Mouse (Mus musculus): ENCODE data around the gene Nos3.

Nos3 gene

DNA sequence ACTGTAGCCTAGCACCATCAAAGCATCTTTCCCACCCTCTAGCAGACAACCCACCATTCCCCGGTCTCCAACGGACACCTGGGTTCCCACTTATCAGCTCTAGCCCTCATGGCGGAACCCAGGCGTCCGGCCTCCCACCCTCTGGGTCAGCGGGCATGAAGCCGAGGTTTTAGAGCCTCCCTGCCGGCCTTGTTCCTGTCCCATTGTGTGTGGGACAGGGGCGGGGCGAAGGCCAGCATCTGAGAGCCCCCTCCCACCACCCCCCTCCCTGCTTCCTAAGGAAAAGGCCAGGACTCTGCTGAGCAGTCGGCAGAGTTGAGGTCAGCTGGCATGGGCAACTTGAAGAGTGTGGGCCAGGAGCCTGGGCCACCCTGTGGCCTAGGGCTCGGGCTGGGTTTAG, at the start of gene Nos3:
Gene Nos3 (plus strand): TSS at position 303 of the 400 bp plus-strand sequence.
- DNase-seq (ENCODE audit: low spot score): peak; percentile 43

DNA sequence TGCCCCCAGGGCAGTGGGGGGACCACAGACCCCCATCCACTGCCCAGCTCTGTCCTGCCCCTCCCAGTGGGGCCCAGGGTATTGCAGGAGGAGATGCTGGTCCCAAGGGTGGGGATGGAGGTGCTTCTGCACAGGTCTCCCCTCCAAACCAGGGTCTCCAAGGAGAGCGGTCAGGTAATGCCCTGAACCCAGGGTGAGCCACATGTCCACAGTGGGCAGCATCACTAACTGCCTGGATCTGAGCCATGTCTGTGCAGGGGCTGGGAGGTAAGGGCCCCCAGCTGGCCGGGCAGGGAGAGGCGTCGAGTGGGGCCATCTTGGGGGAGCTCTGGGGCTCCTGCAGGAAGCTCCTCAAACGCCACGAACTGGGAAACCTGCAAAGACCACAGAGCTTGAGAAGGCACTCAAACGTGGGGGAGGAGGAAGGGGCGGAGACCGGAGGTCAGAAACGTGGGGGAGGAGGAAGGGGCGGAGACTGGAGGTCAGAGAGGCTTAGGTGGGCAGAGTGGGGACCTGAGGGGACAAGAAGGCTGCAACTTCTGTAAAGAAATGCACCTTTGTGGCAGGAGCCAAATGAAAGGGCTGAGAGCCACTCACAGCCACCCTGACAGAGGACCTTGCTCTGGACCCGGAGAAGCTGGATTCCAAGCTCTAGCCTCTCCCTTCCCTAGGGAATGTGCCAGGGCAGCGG, 44.7 kb upstream of the Nos3 start:
- no peak for DNase-seq (ENCODE audit: low spot score)

DNA sequence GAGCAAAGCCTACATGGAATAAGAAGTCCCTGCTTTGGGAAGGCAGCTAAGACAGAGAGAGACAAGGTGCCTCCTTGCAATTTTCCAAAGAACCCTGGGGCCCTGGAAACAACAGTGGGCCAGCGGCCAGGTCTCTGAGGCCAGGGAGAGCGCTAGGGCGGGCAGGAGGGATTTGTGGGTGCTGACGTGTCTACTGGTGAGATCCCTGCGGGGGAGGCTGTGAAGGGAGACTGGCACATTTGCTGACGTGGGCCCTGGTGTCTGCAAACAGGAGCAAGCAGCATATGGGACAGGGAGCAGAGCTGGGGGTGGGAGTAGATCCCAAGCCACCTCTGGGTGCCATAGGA, 44.2 kb upstream of the Nos3 start:
- peak; percentile 76 for DNase-seq (ENCODE audit: low spot score)

DNA sequence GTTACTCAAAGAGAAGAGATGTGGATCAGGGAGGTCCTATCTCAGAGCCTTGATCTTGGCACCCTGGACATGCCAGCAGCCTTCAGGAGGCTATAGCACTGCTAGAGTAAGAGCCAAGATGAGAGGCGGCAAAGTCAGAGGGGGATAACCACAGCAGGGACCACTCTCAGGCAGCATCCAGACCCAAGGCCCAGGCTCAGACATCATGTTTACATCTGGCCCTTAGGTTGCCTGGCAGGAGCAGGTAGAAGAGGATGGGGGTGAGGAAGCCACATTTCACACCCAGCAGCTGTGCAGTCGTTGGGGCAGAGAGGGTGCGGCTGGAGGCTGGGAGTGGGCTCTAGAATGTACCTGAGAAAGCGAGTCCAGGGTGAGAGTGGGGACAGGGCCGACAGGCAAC, 43.7 kb upstream of the Nos3 start:
- no peak for DNase-seq (ENCODE audit: low spot score)

DNA sequence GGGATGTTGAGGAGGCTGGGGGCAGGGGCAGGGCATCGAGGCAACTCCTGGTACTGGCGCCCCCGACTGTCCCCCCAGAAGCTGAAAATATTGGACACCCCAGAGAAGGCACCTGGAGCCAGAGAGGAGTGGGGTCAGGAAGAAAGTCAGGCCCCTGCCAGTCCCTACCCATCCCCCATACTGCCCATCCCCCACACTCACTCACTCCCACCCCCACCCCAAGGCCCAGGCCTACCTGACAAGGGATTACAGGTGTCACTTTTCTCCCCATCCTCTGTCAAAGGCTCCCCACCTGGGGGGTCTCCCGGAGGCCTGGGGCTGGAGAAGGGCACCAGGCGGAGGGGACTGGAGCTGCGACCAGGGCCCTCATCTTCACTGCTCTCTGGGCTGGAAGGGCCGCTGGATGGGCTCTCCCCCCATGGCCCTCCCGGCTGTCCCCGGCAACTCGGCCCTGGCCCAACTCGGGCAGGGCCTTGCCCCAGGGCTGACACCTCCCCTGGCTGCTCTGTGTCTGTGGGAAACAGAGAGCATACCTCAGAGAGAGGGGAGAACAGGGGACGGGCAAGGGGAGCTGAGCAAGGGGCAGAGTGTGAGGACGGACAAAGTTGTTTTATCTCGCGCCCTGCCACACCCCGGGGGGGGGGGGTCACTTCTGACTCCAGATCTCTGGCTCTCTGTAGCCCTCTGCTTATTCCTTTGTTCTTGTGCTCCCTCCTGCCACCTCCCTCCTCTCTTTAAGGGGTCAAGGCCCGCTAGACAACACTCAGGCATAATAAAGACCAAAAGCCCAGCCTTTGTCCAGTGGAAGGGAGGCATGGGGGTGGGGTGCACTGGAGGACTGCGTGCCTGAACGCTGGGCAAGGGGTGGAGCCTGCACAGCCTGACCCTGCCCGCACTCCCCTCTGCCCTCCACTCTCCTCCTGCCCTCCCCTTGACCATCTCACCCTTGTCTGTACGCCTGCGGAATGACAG, 42.6 kb upstream of the Nos3 start:
- DNase-seq (ENCODE audit: low spot score): no peak

DNA sequence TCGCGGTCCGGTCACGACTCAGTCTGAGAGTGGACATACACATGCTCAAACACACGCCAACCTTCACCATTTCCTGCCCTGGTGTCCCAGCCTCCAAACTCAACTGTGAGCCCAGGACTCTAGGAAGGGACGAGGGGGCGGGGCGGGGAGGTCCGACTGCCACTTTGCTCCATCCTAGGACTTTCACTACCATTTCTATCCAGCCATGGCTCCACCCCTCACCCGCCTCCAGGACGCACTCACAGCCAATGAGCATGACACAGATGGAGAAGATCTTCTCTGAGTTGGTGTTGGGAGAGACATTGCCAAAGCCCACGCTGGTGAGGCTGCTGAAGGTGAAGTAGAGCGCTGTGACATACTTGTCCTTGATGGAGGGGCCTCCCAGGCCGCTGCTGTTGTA, 39.4 kb upstream of the Nos3 start:
- no peak for DNase-seq (ENCODE audit: low spot score)

DNA sequence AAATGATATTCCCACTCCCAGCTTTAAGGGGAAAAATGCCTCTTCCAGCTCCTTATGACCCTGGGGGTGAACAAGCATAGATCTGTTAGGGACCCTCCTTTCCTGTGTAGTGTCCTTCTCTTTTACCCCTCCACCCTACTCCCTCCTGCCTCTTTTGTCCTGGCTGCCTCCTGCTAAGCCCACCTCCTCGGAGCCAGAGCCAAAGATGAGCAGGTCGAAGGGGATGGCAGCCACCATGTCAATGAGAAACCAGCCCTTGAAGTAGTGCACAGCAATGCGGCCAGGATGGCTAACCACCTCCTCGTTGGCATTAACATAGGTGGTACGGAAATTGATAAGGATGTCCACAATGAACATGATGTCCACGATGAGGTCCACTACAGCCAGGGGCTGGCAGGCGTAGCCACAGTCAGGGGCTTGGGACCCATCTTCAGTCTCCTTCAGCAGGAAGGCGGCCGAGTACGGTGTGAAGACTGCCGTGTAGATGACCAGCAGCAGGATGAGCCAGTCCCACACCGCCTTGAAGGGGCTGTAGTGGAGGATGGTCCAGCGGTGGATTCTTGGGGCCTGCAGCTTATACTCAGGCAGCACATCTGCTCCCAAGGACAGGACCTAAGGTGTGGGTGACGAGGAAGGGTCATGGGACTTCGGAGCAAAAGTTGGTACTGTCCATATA, 38.3 kb upstream of the Nos3 start:
- DNase-seq (ENCODE audit: low spot score): no peak

DNA sequence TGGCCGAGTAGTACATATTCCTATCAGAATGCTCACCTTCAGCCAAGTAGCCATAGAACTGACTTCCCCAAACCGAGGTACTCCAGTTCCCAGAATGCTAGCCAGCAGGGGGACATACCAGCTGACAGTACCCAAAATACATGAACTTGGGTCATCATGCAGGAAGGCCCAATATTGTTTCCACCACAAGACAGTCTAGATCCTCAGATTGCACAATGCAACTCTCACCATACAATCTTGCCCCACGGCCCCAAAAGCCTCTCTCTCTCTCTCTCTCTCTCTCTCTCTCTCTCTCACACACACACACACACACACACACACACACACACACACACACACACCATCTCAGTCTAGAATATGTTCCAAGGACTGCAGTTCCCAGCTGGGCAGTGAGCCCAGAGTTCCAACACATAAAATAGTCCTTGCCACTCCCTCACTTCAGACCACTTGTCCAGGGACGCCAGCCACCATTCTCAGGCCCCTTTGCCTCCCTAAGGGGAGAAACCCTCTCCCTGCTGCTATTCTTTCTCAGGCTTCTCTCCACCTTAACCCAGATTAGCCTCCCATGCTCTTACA, 37.7 kb upstream of the Nos3 start:
- DNase-seq (ENCODE audit: low spot score): peak; percentile 74

DNA sequence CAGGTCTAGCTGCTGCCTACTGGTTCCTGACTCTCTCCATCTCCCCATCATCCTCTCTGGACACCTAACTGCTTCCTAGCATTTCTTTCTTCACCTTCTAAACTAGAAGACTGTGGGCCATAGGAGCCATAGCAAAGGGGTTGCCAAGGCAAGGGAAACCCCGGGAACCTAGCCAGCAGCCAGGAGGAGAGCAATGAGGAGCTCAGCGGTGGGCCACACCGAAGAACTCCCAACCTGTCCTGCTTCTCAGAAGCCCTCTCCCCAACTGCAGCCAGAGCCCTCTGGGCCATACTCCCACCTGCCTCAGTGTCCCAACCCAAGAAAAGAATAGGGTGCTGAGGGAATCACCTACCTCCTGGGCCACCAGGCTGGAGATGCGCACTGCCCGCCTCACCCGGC, 35.8 kb upstream of the Nos3 start:
- DNase-seq (ENCODE audit: low spot score): peak; percentile 53

DNA sequence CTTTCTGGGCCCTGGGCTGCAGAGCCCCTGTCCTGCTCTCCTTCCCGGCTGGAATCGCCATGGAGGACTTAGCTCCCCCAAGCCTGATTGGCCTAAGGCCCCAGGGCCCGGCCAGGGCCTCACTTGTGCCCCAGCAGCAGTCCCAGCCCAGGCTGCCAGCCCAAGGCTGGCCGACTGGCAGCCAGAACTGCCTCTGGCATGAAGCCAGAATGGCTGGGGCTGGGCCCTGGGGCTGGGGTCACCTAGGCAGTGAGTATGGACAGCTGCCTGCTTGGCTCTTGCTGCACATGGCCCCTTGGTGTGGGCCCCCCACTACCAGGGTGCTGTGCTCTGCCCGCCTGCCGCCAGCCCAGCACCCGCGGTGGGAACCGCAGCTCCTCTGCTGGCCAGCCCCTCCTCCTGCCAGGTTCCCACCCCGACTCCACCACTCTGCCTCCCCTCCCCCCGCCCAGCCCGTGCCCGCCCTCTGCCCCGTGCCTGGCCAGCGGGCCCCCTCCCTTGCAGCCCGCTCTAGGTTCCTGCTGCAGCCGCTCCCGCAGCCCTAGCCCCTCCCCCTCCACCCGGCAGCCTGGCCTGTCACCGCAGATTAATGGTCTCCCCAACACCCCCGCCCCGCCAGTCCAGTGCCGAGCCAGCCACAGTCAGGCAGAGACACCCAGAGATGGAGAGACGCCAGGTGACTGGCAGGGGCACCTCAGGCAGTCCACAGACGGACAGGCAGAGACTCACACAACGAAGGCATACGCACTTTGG, 35.2 kb upstream of the Nos3 start:
- DNase-seq (ENCODE audit: low spot score): peak; percentile 81

DNA sequence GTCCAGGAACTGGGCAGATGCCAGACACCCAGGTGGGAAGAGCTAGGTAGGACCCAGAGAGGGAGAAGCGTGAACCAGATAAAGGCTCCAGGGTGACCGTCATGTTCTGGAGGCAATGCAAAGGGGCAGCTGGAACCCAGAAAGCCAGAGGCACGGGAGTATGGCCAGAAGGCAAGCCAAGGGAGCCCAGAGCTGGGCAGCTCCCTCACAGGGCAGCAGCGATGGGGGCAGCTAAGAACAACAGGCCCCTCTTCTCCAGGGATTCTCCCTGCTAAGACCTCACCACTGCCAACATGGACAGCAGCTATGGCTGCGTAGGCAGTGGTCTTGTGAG, 34.7 kb upstream of the Nos3 start:
- peak; percentile 38 for DNase-seq (ENCODE audit: low spot score)

DNA sequence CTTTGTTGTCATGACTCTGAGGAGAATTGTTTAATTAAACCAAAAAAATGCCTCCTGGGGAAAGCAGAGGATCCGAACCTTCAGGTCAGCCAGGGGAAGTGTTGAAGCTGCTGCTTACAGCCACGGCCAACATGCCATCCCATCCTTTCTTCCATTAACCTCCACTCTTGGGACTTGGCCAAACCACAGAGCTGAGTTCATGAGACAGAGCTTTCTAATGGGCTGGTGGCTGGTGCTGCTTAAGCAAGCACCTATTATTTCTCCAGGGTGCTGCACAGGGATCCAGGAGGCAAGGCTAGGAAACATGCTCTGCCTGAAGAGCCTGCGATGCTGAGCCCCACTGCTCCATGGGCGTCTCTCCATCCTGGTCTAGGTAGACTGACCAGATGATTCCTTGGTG, 32.2 kb upstream of the Nos3 start:
- DNase-seq (ENCODE audit: low spot score): no peak

DNA sequence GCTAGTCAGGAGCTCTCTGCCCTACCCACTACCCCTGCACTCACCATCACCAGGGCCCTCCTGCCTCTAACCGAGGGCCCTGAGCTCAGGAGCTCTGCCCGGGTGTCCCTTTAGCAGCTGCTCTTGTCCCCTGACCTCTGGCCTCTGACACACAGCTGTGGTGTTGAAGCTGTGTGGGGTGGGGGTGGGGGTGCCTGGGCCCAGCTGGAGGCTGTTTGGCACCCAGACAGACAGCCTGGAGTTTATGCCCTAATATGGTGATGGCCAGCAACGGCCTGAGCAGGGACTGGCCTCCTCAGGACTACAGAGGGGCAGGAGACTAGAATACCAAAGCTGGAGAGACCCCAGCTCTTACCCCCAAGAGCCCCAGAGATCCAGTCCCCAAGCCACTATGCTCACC, 29.9 kb upstream of the Nos3 start:
- peak; percentile 47 for DNase-seq (ENCODE audit: low spot score)

DNA sequence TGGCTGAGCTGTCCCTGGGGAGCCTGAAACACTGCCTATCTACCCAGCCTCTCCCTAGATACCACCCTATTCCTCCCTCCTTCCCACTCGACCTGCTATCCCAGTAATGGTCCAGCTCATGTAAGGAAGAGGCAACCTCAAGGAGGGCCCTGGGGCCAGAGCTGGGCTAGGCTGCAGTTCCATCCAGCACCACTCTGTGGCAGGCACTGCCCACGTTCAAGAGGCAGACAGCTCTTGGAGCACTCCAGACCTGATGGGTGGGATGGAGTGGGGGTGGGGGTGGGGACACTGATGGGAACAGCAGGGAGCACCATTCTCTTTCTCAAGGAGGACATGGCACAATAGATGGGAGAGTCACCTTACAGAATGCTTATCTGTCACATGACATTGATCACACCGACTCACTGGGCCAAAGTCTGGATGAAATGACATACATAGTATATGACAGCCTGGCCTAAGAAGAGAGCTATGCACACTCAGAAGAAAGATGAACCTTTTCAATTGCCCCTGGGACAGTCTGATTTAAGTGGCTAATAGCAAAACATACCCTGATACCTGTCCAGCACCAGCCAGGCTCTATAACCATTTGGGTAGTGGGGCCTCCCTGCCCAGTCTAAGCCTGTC, 28.6 kb upstream of the Nos3 start:
- peak; percentile 80 for DNase-seq (ENCODE audit: low spot score)

DNA sequence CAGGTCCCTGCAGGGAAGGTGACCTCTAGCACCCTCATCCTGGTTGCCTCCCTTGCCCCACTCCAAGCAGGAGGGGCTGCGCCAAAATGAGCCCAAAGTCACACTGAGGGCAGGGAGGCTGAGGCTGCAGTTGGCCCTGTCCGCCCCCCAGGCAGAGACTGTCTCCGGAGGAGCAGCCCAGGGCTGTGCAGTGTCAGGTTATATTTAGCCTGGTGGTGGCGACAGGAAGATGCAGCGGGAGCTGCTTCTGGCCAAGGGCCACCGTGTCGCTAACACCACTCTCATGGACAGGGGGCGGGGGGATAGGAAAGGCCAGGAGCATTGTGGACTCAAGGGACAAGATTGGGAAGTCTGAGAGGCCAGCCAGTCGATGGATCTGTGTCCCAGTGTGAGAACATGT, 27.2 kb upstream of the Nos3 start:
- DNase-seq (ENCODE audit: low spot score): peak; percentile 46

DNA sequence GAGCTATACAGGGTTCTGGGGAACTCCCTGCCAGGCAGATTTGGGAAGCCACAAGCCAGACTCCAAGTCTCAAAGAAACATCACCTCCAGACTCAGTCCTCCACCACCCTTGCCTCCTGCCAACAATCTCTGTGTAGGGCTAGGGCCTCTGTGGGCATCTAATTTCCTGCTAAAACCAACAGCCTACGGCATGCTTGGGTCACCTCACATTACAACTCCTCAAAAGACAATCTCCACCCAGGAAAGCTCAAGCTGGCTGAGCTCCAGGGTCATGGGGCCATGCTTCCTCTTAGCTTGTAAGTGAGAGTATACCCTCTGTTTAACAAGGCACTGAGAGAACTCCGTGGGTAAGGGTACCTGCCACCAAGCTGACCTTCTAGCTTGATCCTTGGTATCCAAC, 26.8 kb upstream of the Nos3 start:
- peak; percentile 43 for DNase-seq (ENCODE audit: low spot score)

DNA sequence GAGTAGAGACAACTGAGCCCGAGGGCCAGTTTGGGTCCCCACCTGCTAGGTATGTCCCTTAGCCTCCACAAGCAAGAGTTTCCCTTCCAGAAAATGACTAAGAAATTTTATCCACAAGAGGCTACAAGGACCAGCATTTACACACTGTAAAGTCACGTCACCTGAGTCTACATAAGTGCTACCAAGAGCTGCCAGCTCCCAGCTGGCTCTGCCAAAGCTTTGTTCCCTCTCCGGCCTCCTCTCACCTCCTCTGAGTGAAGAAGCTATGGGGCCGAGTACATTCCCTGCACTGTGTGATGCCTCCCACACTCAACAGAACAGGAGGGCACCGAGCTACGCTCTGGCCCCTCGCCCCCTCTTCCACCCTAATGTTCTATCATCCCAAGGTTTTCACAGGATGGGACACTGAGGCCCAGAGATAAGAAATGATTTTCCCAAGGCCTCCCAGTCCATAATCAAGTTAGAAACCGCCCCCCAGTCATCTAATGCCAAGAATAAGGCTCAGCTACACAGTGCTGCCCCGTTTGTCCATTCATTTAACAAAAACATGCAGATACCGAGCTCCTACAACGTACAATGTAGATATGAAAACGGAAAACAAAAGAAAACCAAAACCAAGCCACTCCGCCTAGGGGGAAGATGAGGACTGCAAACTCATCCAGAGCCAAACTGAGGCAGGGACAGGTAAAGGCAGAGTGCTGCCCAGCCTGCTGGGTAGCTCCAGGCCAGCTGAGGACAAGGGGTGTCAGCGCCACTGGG, 22.2 kb upstream of the Nos3 start:
- DNase-seq (ENCODE audit: low spot score): no peak

DNA sequence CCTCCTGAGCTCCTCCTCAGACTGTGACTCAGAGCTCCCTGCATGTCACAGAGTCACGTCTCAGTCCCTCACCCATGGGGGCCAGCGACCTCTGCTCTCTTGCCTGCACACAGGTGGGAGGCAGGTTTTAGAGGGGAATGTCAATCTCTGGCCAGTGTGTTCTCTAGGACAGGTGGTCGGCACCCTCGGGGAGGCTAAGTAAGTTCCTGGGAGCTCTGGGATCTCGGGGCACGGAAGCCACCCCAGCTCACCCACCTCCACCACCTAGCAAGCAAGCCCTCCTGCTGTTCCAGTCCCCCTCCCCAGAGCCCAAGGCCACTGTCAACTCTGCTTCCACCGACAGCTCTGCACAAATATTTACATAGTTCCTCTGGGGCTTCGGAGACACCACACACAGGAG, 21.6 kb upstream of the Nos3 start:
- no peak for DNase-seq (ENCODE audit: low spot score)

DNA sequence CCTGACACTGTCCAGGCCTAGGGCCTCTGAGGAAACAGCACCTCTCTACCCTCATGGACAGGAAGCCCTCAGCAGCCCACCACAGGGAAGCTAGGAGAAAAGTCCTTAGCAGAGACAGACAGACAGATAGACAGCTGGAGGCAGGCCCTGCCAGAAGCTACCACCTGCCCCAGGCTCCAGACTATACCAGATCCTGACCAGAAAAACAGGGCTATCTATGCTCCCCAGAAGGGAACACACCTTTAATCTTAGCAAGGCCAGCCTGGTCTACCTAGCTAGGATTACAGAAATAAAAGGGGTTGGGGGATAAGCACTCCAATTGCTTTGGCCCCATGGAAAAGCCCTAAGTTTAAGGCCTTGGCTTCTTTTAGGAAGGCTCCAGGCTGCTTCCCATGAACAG, 21.2 kb upstream of the Nos3 start:
- no peak for DNase-seq (ENCODE audit: low spot score)

DNA sequence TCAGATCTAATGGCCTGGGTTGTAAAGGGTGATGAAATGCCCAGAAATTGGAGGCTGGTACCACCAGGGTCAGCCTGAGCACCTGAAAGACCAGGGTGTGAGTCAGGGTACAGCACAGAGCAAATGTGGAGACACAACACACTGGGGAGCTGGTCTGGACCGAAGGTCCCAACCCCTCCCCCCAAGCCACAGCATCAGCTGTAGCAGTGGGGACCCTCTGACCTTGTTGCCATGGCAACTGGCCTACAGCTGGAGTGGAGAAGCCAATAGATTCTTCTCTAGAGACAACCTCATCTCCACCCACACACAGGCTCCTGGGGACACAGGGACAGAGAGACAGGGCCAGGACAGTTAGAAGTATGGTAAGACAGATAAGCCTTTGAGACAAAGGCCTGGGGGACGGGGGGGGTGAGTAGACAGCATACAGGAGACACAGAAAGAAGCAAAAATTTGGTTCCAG, 20.6 kb upstream of the Nos3 start:
- DNase-seq (ENCODE audit: low spot score): peak; percentile 64

Data from testis, postnatal 10 days (tissue).